Mouse (Mus musculus): ENCODE data around the gene Drc3. TPM values are rescaled to one million over a fixed set of nuclear protein-coding genes. Genes with fewer than 3 reads are reported as not detected.
"Not testable (repeated sequence)": the region's sequence is repeated elsewhere in the genome, so short reads cannot be mapped to it uniquely, and the experiment has no call there.

Drc3 gene
- polyA plus RNA-seq, 1 experiment from 2014 or later = 6.3 TPM

- Histone ChIP-seq H3K4me2 (peak overlapping the region; percentile 82), H3K27me3 (replicated peaks) (no peaks in the 10 kb centered on the region), H3K36me3 (replicated peaks) (no peaks in the 10 kb centered on the region), H3K27ac (peak overlapping the region; percentile 78), H3K9me3 (no peaks in the 10 kb centered on the region), H3K4me1 (peaks cover 41% of the 10 kb centered on the region), H3K9ac (peak overlapping the region; percentile 72), H3K4me3 (peak overlapping the region; percentile 94)
- ATAC-seq (replicated peaks) = peak; percentile 69
- WGBS = under 1% methylated on average over 21 of the region's 21 CpGs
Measured at GRCm38 (mm10) chr11:60416590-60416962, 63.4 kb downstream of the Drc3 start.

- Histone ChIP-seq H3K9ac (peak within 1 kb of the TSS; percentile 81), H3K4me2 (peak within 1 kb of the TSS; percentile 83), H3K27ac (peak within 1 kb of the TSS; percentile 89), H3K4me3 (peak within 1 kb of the TSS; percentile 94), H3K27me3 (replicated peaks) (no peaks in the 10 kb centered on the region), H3K36me3 (replicated peaks) (no peaks in the 10 kb centered on the region), H3K4me1 (peaks cover 36% of the 10 kb centered on the region), H3K9me3 (no peaks in the 10 kb centered on the region)
- WGBS = under 1% methylated on average over 70 of the region's 81 CpGs
- ATAC-seq (replicated peaks) = peak; percentile 97
Measured at GRCm38 (mm10) chr11:60416963-60417716, 64.0 kb downstream of the Drc3 start, which contains the start of gene Gid4. Gene Gid4 (plus strand): TSS chr11:60417145.

- ATAC-seq (replicated peaks) = peak; percentile 57
- under 1% methylated on average over 39 of the region's 39 CpGs for WGBS
- peak within 1 kb of the TSS; percentile 89 for H3K27ac ChIP-seq
- H3K4me2 ChIP-seq = peak within 1 kb of the TSS; percentile 83
- H3K4me1 ChIP-seq = peaks cover 36% of the 10 kb centered on the region
- no peaks in the 10 kb centered on the region for H3K27me3 ChIP-seq (replicated peaks)
- peak within 1 kb of the TSS; percentile 94 for H3K4me3 ChIP-seq
- H3K9me3 ChIP-seq = no peaks in the 10 kb centered on the region
- H3K36me3 ChIP-seq (replicated peaks) = no peaks in the 10 kb centered on the region
- H3K9ac ChIP-seq = peak within 1 kb of the TSS; percentile 81
Measured at GRCm38 (mm10) chr11:60417717-60418472, 64.8 kb downstream of the Drc3 start, which contains the start of gene Atpaf2. Gene Atpaf2 (minus strand): TSS chr11:60418457.

- Histone ChIP-seq H3K4me3 (peak overlapping the region; percentile 94), H3K4me2 (peak overlapping the region; percentile 83), H3K27me3 (replicated peaks) (no peaks in the 10 kb centered on the region), H3K9ac (peak overlapping the region; percentile 81; the same call in 1 of the 2 replicates), H3K27ac (no peak overlapping the region), H3K4me1 (peaks cover 36% of the 10 kb centered on the region), H3K36me3 (replicated peaks) (no peaks in the 10 kb centered on the region), H3K9me3 (no peaks in the 10 kb centered on the region)
- no peak for ATAC-seq (replicated peaks)
- 33% methylated on average over 6 of the region's 6 CpGs for whole genome bisulfite sequencing
Measured at GRCm38 (mm10) chr11:60418473-60418803, 65.3 kb downstream of the Drc3 start.

- ATAC-seq (replicated peaks) = no peak
- WGBS = 61% methylated on average over 6 of the region's 6 CpGs
- Histone ChIP-seq H3K9me3 (no peaks in the 10 kb centered on the region), H3K27me3 (replicated peaks) (no peaks in the 10 kb centered on the region), H3K4me1 (peaks cover 16% of the 10 kb centered on the region), H3K4me2 (no peak overlapping the region), H3K27ac (no peak overlapping the region), H3K4me3 (no peak overlapping the region), H3K36me3 (replicated peaks) (peaks cover 4% of the 10 kb centered on the region; the same call in 1 of the 2 replicates), H3K9ac (no peak overlapping the region)
Measured at GRCm38 (mm10) chr11:60422046-60422668, 69.0 kb downstream of the Drc3 start.

GRCm38 (mm10) chr11:60423006-60423405 is 69.9 kb downstream of the Drc3 start:
- Histone ChIP-seq H3K27me3 (replicated peaks) (no peaks in the 10 kb centered on the region), H3K4me3 (no peak overlapping the region), H3K4me2 (no peak overlapping the region), H3K36me3 (replicated peaks) (peaks cover 10% of the 10 kb centered on the region; the same call in 1 of the 2 replicates), H3K27ac (no peak overlapping the region), H3K4me1 (peaks cover 14% of the 10 kb centered on the region), H3K9me3 (no peaks in the 10 kb centered on the region), H3K9ac (no peak overlapping the region)
- no peak for ATAC-seq (replicated peaks)
- WGBS = 84% methylated on average over 1 of the region's 1 CpGs

- Histone ChIP-seq H3K36me3 (replicated peaks) (peaks cover 18% of the 10 kb centered on the region; the same call in 1 of the 2 replicates), H3K9ac (no peak overlapping the region), H3K4me3 (no peak overlapping the region), H3K9me3 (no peaks in the 10 kb centered on the region), H3K27ac (no peak overlapping the region), H3K27me3 (replicated peaks) (no peaks in the 10 kb centered on the region), H3K4me2 (no peak overlapping the region), H3K4me1 (no peaks in the 10 kb centered on the region)
- WGBS = 89% methylated on average over 1 of the region's 1 CpGs
- no peak for ATAC-seq (replicated peaks)
Measured at GRCm38 (mm10) chr11:60426417-60426816, 73.3 kb downstream of the Drc3 start.

GRCm38 (mm10) chr11:60427628-60428027 is 74.5 kb downstream of the Drc3 start:
- Histone ChIP-seq H3K9me3 (no peaks in the 10 kb centered on the region), H3K4me2 (no peak overlapping the region), H3K4me3 (no peak overlapping the region), H3K27ac (no peak overlapping the region), H3K36me3 (replicated peaks) (peaks cover 22% of the 10 kb centered on the region), H3K9ac (no peak overlapping the region), H3K27me3 (replicated peaks) (no peaks in the 10 kb centered on the region), H3K4me1 (no peaks in the 10 kb centered on the region)
- ATAC-seq (replicated peaks) = no peak
- 94% methylated on average over 3 of the region's 3 CpGs for WGBS

GRCm38 (mm10) chr11:60433501-60433900 is 80.4 kb downstream of the Drc3 start:
- H3K4me1 ChIP-seq = no peaks in the 10 kb centered on the region
- H3K4me2 ChIP-seq = no peak overlapping the region
- ATAC-seq (replicated peaks) = no peak
- H3K36me3 ChIP-seq (replicated peaks) = peaks cover 27% of the 10 kb centered on the region
- H3K9ac ChIP-seq = no peak overlapping the region
- no peak overlapping the region for H3K4me3 ChIP-seq
- H3K9me3 ChIP-seq = no peaks in the 10 kb centered on the region
- no peak overlapping the region for H3K27ac ChIP-seq
- no peaks in the 10 kb centered on the region for H3K27me3 ChIP-seq (replicated peaks)

GRCm38 (mm10) chr11:60435133-60435532 is 82.0 kb downstream of the Drc3 start:
- Histone ChIP-seq H3K4me1 (no peaks in the 10 kb centered on the region), H3K36me3 (replicated peaks) (peaks cover 25% of the 10 kb centered on the region), H3K27ac (no peak overlapping the region), H3K4me3 (no peak overlapping the region), H3K9me3 (no peaks in the 10 kb centered on the region), H3K9ac (no peak overlapping the region), H3K27me3 (replicated peaks) (no peaks in the 10 kb centered on the region), H3K4me2 (no peak overlapping the region)
- 95% methylated on average over 1 of the region's 1 CpGs for WGBS
- no peak for ATAC-seq (replicated peaks)

GRCm38 (mm10) chr11:60436618-60437017 is 83.5 kb downstream of the Drc3 start:
- WGBS = 93% methylated on average over 3 of the region's 3 CpGs
- ATAC-seq (replicated peaks) = no peak
- H3K4me2 ChIP-seq = no peak overlapping the region
- H3K9ac ChIP-seq = no peak overlapping the region
- no peaks in the 10 kb centered on the region for H3K4me1 ChIP-seq
- H3K27ac ChIP-seq = no peak overlapping the region
- H3K9me3 ChIP-seq = no peaks in the 10 kb centered on the region
- H3K4me3 ChIP-seq = no peak overlapping the region
- no peaks in the 10 kb centered on the region for H3K27me3 ChIP-seq (replicated peaks)
- peaks cover 27% of the 10 kb centered on the region for H3K36me3 ChIP-seq (replicated peaks)

- H3K9me3 ChIP-seq; ATAC-seq (replicated peaks); H3K4me2 ChIP-seq; H3K4me3 ChIP-seq; H3K27me3 ChIP-seq (replicated peaks); H3K4me1 ChIP-seq; H3K27ac ChIP-seq; H3K9ac ChIP-seq: not testable (repeated sequence)
- 38% methylated on average over 1 of the region's 1 CpGs for WGBS
- peaks cover 22% of the 10 kb centered on the region; the same call in 1 of the 2 replicates for H3K36me3 ChIP-seq (replicated peaks)
Measured at GRCm38 (mm10) chr11:60439621-60440020, 86.5 kb downstream of the Drc3 start.

All from midbrain, embryonic 15.5 days (tissue).